Comparison of ENCODE assay signal across 9 mouse cellular contexts in the genomic region with DNA sequence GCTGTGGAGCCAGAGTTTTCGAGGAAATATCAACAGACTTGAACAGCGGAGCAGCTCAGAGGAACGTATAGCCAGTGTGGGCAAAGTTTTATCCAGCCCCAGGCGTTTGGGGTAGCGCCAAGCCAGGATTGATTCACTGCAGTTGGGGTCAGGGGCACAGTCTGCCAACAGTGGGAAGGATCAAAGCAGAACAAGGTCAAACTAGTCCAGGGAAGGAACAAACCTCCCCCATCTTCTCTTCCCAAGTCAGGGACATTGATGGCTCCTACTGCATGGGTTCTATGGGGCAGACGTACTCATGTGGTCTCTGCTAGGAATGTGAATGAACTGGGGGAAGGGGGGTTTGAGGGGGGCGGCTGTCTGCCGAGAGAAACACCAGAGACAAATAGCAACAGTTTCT. TPM values are rescaled to one million over a fixed set of nuclear protein-coding genes. Genes with fewer than 3 reads are reported as not detected.
DNase-seq lines count a peak whose midpoint lies in the region; ATAC-seq and TF ChIP-seq lines count a peak whose summit lies in the region.
"Had no signal": no experiment of that assay in that cellular context is flagged by ENCODE, and none has a peak within 500 bp of the region (broad histone marks: within the 10 kb centered on the region; RNA-seq: fewer than 3 reads in every experiment).

No protein-coding gene starts in this region.

- no peaks in the 10 kb centered on the region for H3K27me3 ChIP-seq in kidney, adult 2 months (replicated peaks; ENCODE audit: control insufficient read depth, insufficient read depth, low read length)
- no peaks in the 10 kb centered on the region for H3K27me3 ChIP-seq in midbrain, embryonic 12.5 days
- H3K27me3 ChIP-seq: liver, embryonic 15.5 days had no signal

- H3K4me1 ChIP-seq in kidney, adult 2 months (ENCODE audit: control insufficient read depth, insufficient read depth, low read length): peaks cover 12% of the 10 kb centered on the region
- H3K4me1 ChIP-seq in midbrain, embryonic 12.5 days: peaks cover 33% of the 10 kb centered on the region

- no peaks in the 10 kb centered on the region for H3K9me3 ChIP-seq in midbrain, embryonic 12.5 days
- H3K9me3 ChIP-seq: liver, embryonic 15.5 days had no signal

- DNase-seq in adrenal gland, adult (ENCODE audit: inconsistent age in 2 of 2, low spot score in 1 of 2): peak; percentile 89 to 94
- DNase-seq in brain, embryonic 14.5 days (ENCODE audit: low read depth): peak; percentile 58
- DNase-seq in kidney, adult 2 months: peak; percentile 48
- no peak for DNase-seq in spleen, postnatal 10 days (ENCODE audit: low spot score in 2 of 2)
- no peak for DNase-seq in right cerebral cortex, postnatal 25 days

- no peaks in the 10 kb centered on the region for H3K36me3 ChIP-seq in kidney, adult 2 months (ENCODE audit: control insufficient read depth, insufficient read depth, low read length)
- no peaks in the 10 kb centered on the region for H3K36me3 ChIP-seq in midbrain, embryonic 12.5 days
- H3K36me3 ChIP-seq: liver, embryonic 15.5 days had no signal

- TF ChIP-seq CTCF in brain, embryonic 14.5 days (IDR thresholded peaks at IDR 0.05; ENCODE audit: borderline replicate concordance, extremely low read depth, insufficient read depth, insufficient read length): no peak
- no peak for TF ChIP-seq CTCF in kidney, adult 2 months (conservative IDR thresholded peaks at IDR 0.05; ENCODE audit: insufficient read depth, insufficient read length, low read depth, low read length)

- no peak overlapping the region for H3K4me3 ChIP-seq in kidney, adult 2 months (ENCODE audit: insufficient read depth, low read depth, low read length)
- H3K4me3 ChIP-seq in midbrain, embryonic 12.5 days: no peak overlapping the region
- H3K4me3 ChIP-seq: liver, embryonic 15.5 days had no signal

- H3K4me2 ChIP-seq in midbrain, embryonic 12.5 days (replicated peaks): no peak overlapping the region
- H3K4me2 ChIP-seq: liver, embryonic 15.5 days had no signal

- no peak overlapping the region for H3K27ac ChIP-seq in kidney, adult 2 months (ENCODE audit: insufficient read depth, low read depth, low read length)
- no peak overlapping the region for H3K27ac ChIP-seq in midbrain, embryonic 12.5 days (replicated peaks)
- H3K27ac ChIP-seq: liver, embryonic 15.5 days had no signal

- no peak for TF ChIP-seq POLR2A in brain, embryonic 14.5 days (IDR thresholded peaks at IDR 0.05; ENCODE audit: borderline replicate concordance, extremely low read depth, insufficient read depth, insufficient read length, poor library complexity, severe bottlenecking)
- TF ChIP-seq POLR2A in kidney, adult 2 months (IDR thresholded peaks at IDR 0.05; ENCODE audit: low read depth, low read length): no peak

- no peak overlapping the region for H3K9ac ChIP-seq in midbrain, embryonic 12.5 days (replicated peaks)
- H3K9ac ChIP-seq: liver, embryonic 15.5 days had no signal

- 18% methylated on average over 8 of the region's 8 CpGs for WGBS in kidney, adult 2 months
- 41% methylated on average over 8 of the region's 8 CpGs for WGBS in midbrain, embryonic 12.5 days

- ATAC-seq in midbrain, embryonic 12.5 days (ENCODE audit: low FRiP score, low read depth): peak; percentile 47; the same call in 1 of the 2 replicates
- ATAC-seq in megakaryocyte, adult 5-6 weeks (ENCODE audit: poor library complexity, severe bottlenecking): no peak
- no peak for ATAC-seq in erythroblast, adult 5-6 weeks (replicated peaks; ENCODE audit: low FRiP score, poor library complexity, severe bottlenecking)

RNA-seq across cellular contexts. Expression of gene Mb21d2, which starts 48.7 kb away (rescaled TPM):
- polyA plus RNA-seq in brain, embryonic 14.5 days (2012; rRNA removed): 28.4 and 44.0 TPM in 2 replicates
- polyA plus RNA-seq in kidney, adult 2 months (2012; rRNA removed): 14.7 and 17.9 TPM in 2 replicates
- polyA plus RNA-seq in midbrain, embryonic 12.5 days (2016; fragmentation: Nextera tagmentation; extraction: Ambion mirVana): 7.9 and 8.7 TPM in 2 replicates
- not detected in 2 replicates for total RNA-seq in megakaryocyte, adult 5-6 weeks (2015)
- not detected in 2 replicates for total RNA-seq in megakaryocyte, adult 5-6 weeks (2017)
- total RNA-seq in erythroblast, adult 5-6 weeks (2015; ENCODE audit: low replicate concordance): not detected in 2 replicates
- total RNA-seq in erythroblast, adult 5-6 weeks (2017; ENCODE audit: low replicate concordance): not detected in 2 replicates

Comparison
In these comparisons a context has a peak if more than half of its experiments do, and no peak if none do; other contexts are left out.
1. DNase-seq: peak in adrenal gland, adult (2 of 2), brain, embryonic 14.5 days (single experiment) and kidney, adult 2 months (single experiment); none in spleen, postnatal 10 days (0 of 2) and right cerebral cortex, postnatal 25 days (single experiment).